Mouse (Mus musculus) myocyte (in vitro differentiated cells): ENCODE data around the gene Me3. TPM values are rescaled to one million over a fixed set of nuclear protein-coding genes. Genes with fewer than 3 reads are reported as not detected.

Source experiments
- H3K27me3 ChIP-seq: one replicate; pipeline ENCODE4 v1.6.1; 2011; ENCODE audit not compliant: control insufficient read depth, insufficient read depth, insufficient read length
- H3K36me3 ChIP-seq: one replicate; pipeline ENCODE4 v1.6.1; 2011; ENCODE audit not compliant: control insufficient read depth, insufficient read depth
- H3K4me2 ChIP-seq: one replicate; pipeline ENCODE4 v1.6.1; 2011; ENCODE audit warnings: low read depth, control low read depth
- H3K4me3 ChIP-seq: one replicate; pipeline ENCODE4 v1.5.1; 2011; ENCODE audit warnings: mild to moderate bottlenecking, control low read depth, moderate library complexity
- H3K79me2 ChIP-seq: one replicate; pipeline ENCODE4 v1.6.1; 2011; ENCODE audit not compliant: control insufficient read depth, insufficient read depth
- H3ac ChIP-seq: one replicate; pipeline ENCODE4 v1.6.1; 2011; ENCODE audit not compliant: control insufficient read depth, insufficient read length
- CEBPB ChIP-seq: IDR thresholded peaks from 2 replicates; pipeline ENCODE4 v1.6.1; 2011; ENCODE audit warnings: mild to moderate bottlenecking, moderate library complexity; ENCODE audit not compliant: poor library complexity, insufficient read depth, severe bottlenecking
- E2F4 ChIP-seq: IDR thresholded peaks from one replicate; pipeline ENCODE4 v1.6.1; 2011; ENCODE audit warnings: mild to moderate bottlenecking, control low read depth, moderate library complexity; ENCODE audit not compliant: insufficient read depth
- MAX ChIP-seq: IDR thresholded peaks from one replicate; pipeline ENCODE4 v1.6.1; 2011; ENCODE audit warnings: low read depth, mild to moderate bottlenecking, control low read depth
- MYOD1 ChIP-seq, 3 experiments: IDR thresholded peaks; one replicate each; pipeline ENCODE4 v1.6.1; 2011; ENCODE audit warnings: control low read depth in 2 of 3, low read depth in 2 of 3, mild to moderate bottlenecking in 2 of 3, moderate library complexity in 1 of 3; ENCODE audit not compliant: insufficient read length in 2 of 3, control insufficient read depth in 1 of 3
- MYOG ChIP-seq, 3 experiments: IDR thresholded peaks; one replicate each; pipeline ENCODE4 v1.6.1; 2011; ENCODE audit warnings: control low read depth in 2 of 3, low read depth in 2 of 3, mild to moderate bottlenecking in 2 of 3; ENCODE audit not compliant: insufficient read length in 2 of 3, control insufficient read depth in 1 of 3, insufficient read depth in 1 of 3
- POLR2A ChIP-seq: IDR thresholded peaks from one replicate; pipeline ENCODE4 v1.6.1; 2011; ENCODE audit warnings: low read depth, mild to moderate bottlenecking, control low read depth, moderate library complexity; ENCODE audit not compliant: insufficient read length
- POLR2AphosphoS2 ChIP-seq: IDR thresholded peaks from one replicate; pipeline ENCODE4 v1.6.1; 2011; ENCODE audit warnings: low read depth, control low read depth; ENCODE audit not compliant: insufficient read length
- REST ChIP-seq: IDR thresholded peaks from one replicate; pipeline ENCODE4 v1.6.1; 2011; ENCODE audit warnings: mild to moderate bottlenecking, control low read depth, moderate library complexity; ENCODE audit not compliant: insufficient read depth, insufficient read length
- SRF ChIP-seq: IDR thresholded peaks from one replicate; pipeline ENCODE4 v1.6.1; 2011; ENCODE audit warnings: low read depth; ENCODE audit not compliant: control insufficient read depth, insufficient read length
- TCF12 ChIP-seq: IDR thresholded peaks from one replicate; pipeline ENCODE4 v1.6.1; 2011; ENCODE audit warnings: mild to moderate bottlenecking, control low read depth; ENCODE audit not compliant: poor library complexity, insufficient read depth, severe bottlenecking
- TCF3 ChIP-seq: IDR thresholded peaks from one replicate; pipeline ENCODE4 v1.6.1; 2011; ENCODE audit warnings: low read depth, control low read depth; ENCODE audit not compliant: insufficient read length
- USF1 ChIP-seq: IDR thresholded peaks from one replicate; pipeline ENCODE4 v1.6.1; 2011; ENCODE audit warnings: low read depth, mild to moderate bottlenecking, control low read depth, moderate library complexity
- polyA plus RNA-seq: library from polyadenylated mRNA; unstranded; fragments of >200 nt; fragmentation: generic; extraction: Trizol; gene quantifications from one replicate; pipeline ENCODE4 v1.2.1, GENCODE M21; 2012; ENCODE audit warnings: missing spikeins

The Me3 gene
- polyA plus RNA-seq, 1 experiment = 7.8 TPM

GRCm38 (mm10) chr7:89607329-89607728, 24.9 kb upstream of the Me3 start:
- H3K4me3 ChIP-seq = no peak overlapping the region
- TF ChIP-seq TCF12 (no peak), MYOD1 (IDR thresholded peaks at IDR 0.05; ENCODE audit: control insufficient read depth in 1 of 3, insufficient read length in 2 of 3, low read depth in 2 of 3) (no peak), REST (no peak), TCF3 (no peak), POLR2AphosphoS2 (no peak), MYOG (IDR thresholded peaks at IDR 0.05; ENCODE audit: control insufficient read depth in 1 of 3, insufficient read depth in 1 of 3, insufficient read length in 2 of 3, low read depth in 2 of 3) (no peak), MAX (no peak), POLR2A (no peak), E2F4 (no peak), SRF (no peak)
- no peak overlapping the region for H3ac ChIP-seq
- no peaks in the 10 kb centered on the region for H3K79me2 ChIP-seq
- H3K36me3 ChIP-seq = no peaks in the 10 kb centered on the region
- no peaks in the 10 kb centered on the region for H3K27me3 ChIP-seq
- no peak overlapping the region for H3K4me2 ChIP-seq

GRCm38 (mm10) chr7:89611236-89611635, 21.0 kb upstream of the Me3 start:
- H3K4me2 ChIP-seq = peak overlapping the region; percentile 43

GRCm38 (mm10) chr7:89616235-89616634, 16.0 kb upstream of the Me3 start:
- Histone ChIP-seq H3K36me3 (no peaks in the 10 kb centered on the region), H3K27me3 (no peaks in the 10 kb centered on the region), H3K4me3 (no peak overlapping the region), H3ac (no peak overlapping the region), H3K4me2 (no peak overlapping the region), H3K79me2 (no peaks in the 10 kb centered on the region)
- no peak for TF ChIP-seq MYOG (IDR thresholded peaks at IDR 0.05; ENCODE audit: control insufficient read depth in 1 of 3, insufficient read depth in 1 of 3, insufficient read length in 2 of 3, low read depth in 2 of 3)

More at GRCm38 (mm10) chr7:89611236-89611635, 21.0 kb upstream of the Me3 start:
- no peaks in the 10 kb centered on the region for H3K79me2 ChIP-seq
- H3ac ChIP-seq = no peak overlapping the region
- H3K36me3 ChIP-seq = no peaks in the 10 kb centered on the region
- H3K27me3 ChIP-seq = no peaks in the 10 kb centered on the region
- no peak overlapping the region for H3K4me3 ChIP-seq
- TF ChIP-seq MYOD1 (IDR thresholded peaks at IDR 0.05; ENCODE audit: control insufficient read depth in 1 of 3, insufficient read length in 2 of 3, low read depth in 2 of 3) = no peak
- TF ChIP-seq TCF3 = no peak
- 0 out of 2 replicates have a peak, but pooled peaks have one; percentile 50 for TF ChIP-seq CEBPB

- no peak overlapping the region for H3ac ChIP-seq
- TF ChIP-seq TCF12 = no peak
- no peak overlapping the region for H3K4me2 ChIP-seq
- H3K79me2 ChIP-seq = no peaks in the 10 kb centered on the region
- H3K4me3 ChIP-seq = no peak overlapping the region
- H3K36me3 ChIP-seq = no peaks in the 10 kb centered on the region
- no peaks in the 10 kb centered on the region for H3K27me3 ChIP-seq
These were observed 8.9 kb upstream of the Me3 start for GRCm38 (mm10) chr7:89623331-89623730.

- Histone ChIP-seq H3ac (no peak overlapping the region), H3K79me2 (no peaks in the 10 kb centered on the region), H3K4me2 (no peak overlapping the region), H3K4me3 (no peak overlapping the region), H3K27me3 (no peaks in the 10 kb centered on the region), H3K36me3 (no peaks in the 10 kb centered on the region)
- TF ChIP-seq SRF (no peak), MAX (no peak), E2F4 (no peak), TCF12 (no peak), POLR2AphosphoS2 (no peak), CEBPB (no peak), POLR2A (no peak), TCF3 (no peak), MYOD1 (IDR thresholded peaks at IDR 0.05; ENCODE audit: control insufficient read depth in 1 of 3, insufficient read length in 2 of 3, low read depth in 2 of 3) (no peak), USF1 (no peak), MYOG (IDR thresholded peaks at IDR 0.05; ENCODE audit: control insufficient read depth in 1 of 3, insufficient read depth in 1 of 3, insufficient read length in 2 of 3, low read depth in 2 of 3) (no peak), REST (no peak)
These were observed 4.8 kb upstream of the Me3 start for GRCm38 (mm10) chr7:89627393-89627792.

GRCm38 (mm10) chr7:89628006-89628405, 4.2 kb upstream of the Me3 start:
- Histone ChIP-seq H3ac (no peak overlapping the region), H3K79me2 (no peaks in the 10 kb centered on the region), H3K36me3 (no peaks in the 10 kb centered on the region), H3K4me3 (no peak overlapping the region), H3K4me2 (no peak overlapping the region), H3K27me3 (no peaks in the 10 kb centered on the region)
- TF ChIP-seq SRF = peak; percentile 29
- peak; percentile 79 for TF ChIP-seq TCF12
- TF ChIP-seq MYOD1 (IDR thresholded peaks at IDR 0.05; ENCODE audit: control insufficient read depth in 1 of 3, insufficient read length in 2 of 3, low read depth in 2 of 3) = peak in 2 of 3 experiments; percentile 92 to 93
- no peak for TF ChIP-seq E2F4
- TF ChIP-seq POLR2A = no peak
- no peak for TF ChIP-seq CEBPB
- no peak for TF ChIP-seq TCF3
- TF ChIP-seq MAX = no peak
- no peak for TF ChIP-seq REST
- TF ChIP-seq POLR2AphosphoS2 = no peak
- peak; percentile 68 to 98 (median 82) for TF ChIP-seq MYOG (IDR thresholded peaks at IDR 0.05; ENCODE audit: control insufficient read depth in 1 of 3, insufficient read depth in 1 of 3, insufficient read length in 2 of 3, low read depth in 2 of 3)
- no peak for TF ChIP-seq USF1
